Mouse (Mus musculus) heart, postnatal 0 days (tissue): ENCODE measurements around the gene Ap1g1.

Source experiments
- CTCF ChIP-seq: IDR thresholded peaks from 2 replicates; pipeline ENCODE4 v1.5.1; 2016; ENCODE audit warnings: antibody characterized with exemption, control low read depth, low read depth
- EP300 ChIP-seq: IDR thresholded peaks from 2 replicates; pipeline ENCODE4 v1.6.1; 2016; ENCODE audit warnings: antibody characterized with exemption, low read depth

DNA sequence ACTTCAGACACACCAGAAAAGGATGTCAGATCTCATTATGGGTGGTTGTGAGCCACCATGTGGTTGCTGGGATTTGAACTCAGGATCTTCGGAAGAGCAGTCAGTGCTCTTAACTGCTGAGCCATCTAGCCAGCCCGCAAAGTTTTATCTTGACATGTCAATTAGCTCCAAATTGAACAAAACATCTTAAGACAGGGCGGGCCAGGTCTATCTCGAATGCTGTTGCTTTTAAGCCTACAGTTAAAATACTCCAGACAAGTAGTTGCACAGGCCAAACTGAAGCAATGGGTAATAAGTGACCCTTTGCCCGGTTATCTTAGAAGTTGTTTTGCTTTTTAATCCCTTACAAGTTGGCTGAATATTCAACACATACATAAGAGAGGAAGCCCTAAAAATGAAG, 88.3 kb downstream of the Ap1g1 start:
- TF ChIP-seq CTCF: no peak
- no peak for TF ChIP-seq EP300
